8 mouse cellular contexts compared by ENCODE assay signal in genomic region chr5:27708209-27708608, GRCm38 (mm10).
DNase-seq lines count a peak whose midpoint lies in the region; ATAC-seq lines count a peak whose summit lies in the region.

No protein-coding gene starts in this region.

- DNase-seq in hindbrain, embryonic 11.5 days (ENCODE audit: low spot score) = peak; percentile 26
- peak; percentile 31 to 43 for DNase-seq in heart, postnatal 36 days
- DNase-seq in lung, postnatal 14 days = peak; percentile 34
- no peak for DNase-seq in left cerebral cortex, adult 11 months (ENCODE audit: low spot score)
- DNase-seq in thymus, postnatal 0 days (ENCODE audit: low spot score) = no peak
- DNase-seq in right cerebral cortex, postnatal 36 days (ENCODE audit: low spot score in 2 of 2) = no peak

- H3K9ac ChIP-seq in hindbrain, embryonic 11.5 days (ENCODE audit: low read depth, low read length) = no peak overlapping the region
- H3K9ac ChIP-seq in hindbrain, embryonic 16.5 days (ENCODE audit: low read depth, low read length) = no peak overlapping the region

- no peak overlapping the region for H3K4me3 ChIP-seq in hindbrain, embryonic 11.5 days (ENCODE audit: low read depth, low read length)
- no peak overlapping the region for H3K4me3 ChIP-seq in hindbrain, embryonic 16.5 days (ENCODE audit: low read length)

- no peaks in the 10 kb centered on the region for H3K36me3 ChIP-seq in hindbrain, embryonic 11.5 days (ENCODE audit: control insufficient read depth, insufficient read depth, low read length)
- H3K36me3 ChIP-seq in hindbrain, embryonic 16.5 days (ENCODE audit: control insufficient read depth, insufficient read depth, low read length) = peaks cover 6% of the 10 kb centered on the region; the same call in 1 of the 2 replicates

- no peak overlapping the region for H3K27ac ChIP-seq in hindbrain, embryonic 11.5 days (ENCODE audit: low read depth, low read length)
- H3K27ac ChIP-seq in hindbrain, embryonic 16.5 days (ENCODE audit: low read depth, low read length) = no peak overlapping the region

- intact Hi-C loops in heart, postnatal 36 days (cut with DNase I) = no loop called here

- WGBS in hindbrain, embryonic 11.5 days = 47% methylated on average over 6 of the region's 6 CpGs
- 31% methylated on average over 6 of the region's 6 CpGs for WGBS in hindbrain, embryonic 16.5 days

- H3K9me3 ChIP-seq in hindbrain, embryonic 11.5 days (ENCODE audit: control insufficient read depth, low read length) = no peaks in the 10 kb centered on the region
- no peaks in the 10 kb centered on the region for H3K9me3 ChIP-seq in hindbrain, embryonic 16.5 days (ENCODE audit: control insufficient read depth, low read length)

- H3K4me2 ChIP-seq in hindbrain, embryonic 11.5 days (replicated peaks; ENCODE audit: low read depth, low read length) = no peak overlapping the region
- H3K4me2 ChIP-seq in hindbrain, embryonic 16.5 days (ENCODE audit: low read length) = no peak overlapping the region

- H3K27me3 ChIP-seq in hindbrain, embryonic 11.5 days (ENCODE audit: control insufficient read depth, insufficient read depth, low read length) = no peaks in the 10 kb centered on the region
- H3K27me3 ChIP-seq in hindbrain, embryonic 16.5 days (replicated peaks; ENCODE audit: control insufficient read depth, insufficient read depth, low read length) = no peaks in the 10 kb centered on the region

- no peaks in the 10 kb centered on the region for H3K4me1 ChIP-seq in hindbrain, embryonic 11.5 days (replicated peaks; ENCODE audit: control insufficient read depth, insufficient read depth, low read length)
- H3K4me1 ChIP-seq in hindbrain, embryonic 16.5 days (ENCODE audit: control insufficient read depth, insufficient read depth, low read depth, low read length) = no peaks in the 10 kb centered on the region; the same call in 1 of the 2 replicates

- no peak for ATAC-seq in hindbrain, embryonic 11.5 days (ENCODE audit: low FRiP score)
- ATAC-seq in hindbrain, embryonic 16.5 days = no peak
- peak; percentile 71 for ATAC-seq in common myeloid progenitor, adult 5-6 weeks (replicated peaks; ENCODE audit: low read depth, poor library complexity, severe bottlenecking)

Comparison
In these comparisons a context has a peak if more than half of its experiments do, and no peak if none do; other contexts are left out.
1. DNase-seq: peak in hindbrain, embryonic 11.5 days (single experiment), heart, postnatal 36 days (2 of 2) and lung, postnatal 14 days (single experiment); none in left cerebral cortex, adult 11 months (single experiment), thymus, postnatal 0 days (single experiment) and right cerebral cortex, postnatal 36 days (0 of 2).